Mouse (Mus musculus): ENCODE measurements around the gene Prl. TPM values are rescaled to one million over a fixed set of nuclear protein-coding genes. Genes with fewer than 3 reads are reported as not detected.

Prl gene
- not detected for polyA plus RNA-seq (2014; fragmentation: Illumina TruSeq; extraction: RNeasy Lipid Tissue Mini Kit (QIAGEN cat#74804); ENCODE audit: low read depth, low replicate concordance)

DNA sequence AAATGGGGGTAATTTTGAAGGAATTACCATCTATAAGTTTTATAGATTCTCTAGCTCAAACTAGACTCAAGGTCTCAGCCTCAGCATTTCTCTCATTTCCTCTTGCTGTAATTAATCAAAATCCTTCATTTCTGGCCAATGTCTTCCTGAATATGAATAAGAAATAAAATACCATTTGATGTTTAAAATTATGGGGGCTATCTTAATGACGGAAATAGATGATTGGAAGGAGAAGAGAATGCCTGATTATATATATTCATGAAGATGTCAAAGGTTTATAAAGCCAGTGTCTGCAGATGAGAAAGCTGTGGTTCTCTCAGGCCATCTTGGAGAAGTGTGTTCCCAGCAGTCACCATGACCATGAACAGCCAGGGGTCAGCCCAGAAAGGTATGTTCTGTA is at the start of gene Prl:
Gene Prl, plus strand, starts transcription at position 301 of the 400 bp plus-strand sequence.

DNA sequence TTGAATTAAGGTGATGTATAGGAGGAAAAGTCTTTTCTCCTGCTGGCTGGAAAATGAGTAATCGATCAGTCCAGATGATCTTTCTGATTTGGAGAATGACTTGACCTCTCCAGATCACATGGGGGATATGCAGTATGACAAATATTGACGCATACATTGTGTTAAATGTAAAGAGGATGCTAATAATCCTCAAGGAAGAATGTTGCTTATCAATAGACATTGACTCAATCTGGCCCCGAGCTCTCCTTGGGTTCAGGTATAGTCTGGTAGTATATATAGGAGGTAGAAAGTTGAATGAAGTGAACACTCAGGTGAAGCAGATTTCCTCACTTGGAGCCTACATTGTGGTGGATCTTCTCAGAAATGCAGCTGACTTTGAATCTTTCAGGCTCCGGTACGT is 36.5 kb downstream of the Prl start, which contains the start of gene Prl3d1:
Gene Prl3d1, plus strand, starts transcription at position 301 of the 400 bp plus-strand sequence.

Other genes starting within 250 kb of the Prl start
- gene Prl3d1, start 36.6 kb downstream of the Prl start, polyA plus RNA-seq (2014; fragmentation: Illumina TruSeq; extraction: RNeasy Lipid Tissue Mini Kit (QIAGEN cat#74804); ENCODE audit: low read depth, low replicate concordance), result not detected
- not detected for gene Prl3d2, start 64.1 kb downstream of the Prl start, polyA plus RNA-seq (2014; fragmentation: Illumina TruSeq; extraction: RNeasy Lipid Tissue Mini Kit (QIAGEN cat#74804); ENCODE audit: low read depth, low replicate concordance)
- gene Prl3d3, start 99.2 kb downstream of the Prl start, polyA plus RNA-seq (2014; fragmentation: Illumina TruSeq; extraction: RNeasy Lipid Tissue Mini Kit (QIAGEN cat#74804); ENCODE audit: low read depth, low replicate concordance), result not detected
- gene Prl3c1, start 139.1 kb downstream of the Prl start, polyA plus RNA-seq (2014; fragmentation: Illumina TruSeq; extraction: RNeasy Lipid Tissue Mini Kit (QIAGEN cat#74804); ENCODE audit: low read depth, low replicate concordance), result not detected
- gene Prl3b1, start 184.3 kb downstream of the Prl start, polyA plus RNA-seq (2014; fragmentation: Illumina TruSeq; extraction: RNeasy Lipid Tissue Mini Kit (QIAGEN cat#74804); ENCODE audit: low read depth, low replicate concordance), result not detected
- not detected for gene Prl3a1, start 201.9 kb downstream of the Prl start, polyA plus RNA-seq (2014; fragmentation: Illumina TruSeq; extraction: RNeasy Lipid Tissue Mini Kit (QIAGEN cat#74804); ENCODE audit: low read depth, low replicate concordance)

All from sigmoid colon, adult 10 weeks (tissue).